Mouse (Mus musculus): ENCODE results near the gene Pycard.

DNA sequence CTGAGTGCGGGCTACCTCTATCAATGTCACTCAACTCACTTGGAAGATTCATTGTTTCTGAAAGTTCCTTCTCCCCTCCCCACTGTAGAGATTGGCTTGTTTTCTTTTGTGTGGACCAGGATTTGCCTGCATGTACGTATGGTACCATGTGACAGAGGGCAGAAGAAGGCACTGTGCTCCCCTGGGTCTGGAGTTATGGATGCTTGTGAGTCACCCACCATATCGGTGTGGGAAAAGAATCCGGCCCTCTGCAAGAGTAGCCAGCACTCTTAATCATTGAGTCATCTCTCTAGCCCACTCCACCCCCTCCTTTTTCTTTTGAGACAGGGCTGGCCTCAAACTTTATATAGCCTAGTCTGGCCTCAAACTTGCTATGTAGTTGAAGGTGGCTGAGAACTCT is 31.3 kb upstream of the Pycard start:
- TF ChIP-seq CTCF (IDR thresholded peaks at IDR 0.05; ENCODE audit: low read depth, low read length) (no peak), POLR2A (IDR thresholded peaks at IDR 0.05; ENCODE audit: borderline replicate concordance, low read depth, low read length) (no peak)

Data from bone marrow macrophage, adult 2 months (primary cell).